Mouse (Mus musculus) liver, embryonic 14.5 days (tissue): Measurements from ENCODE around the gene Zfp119a.

Source experiments
- CTCF ChIP-seq: IDR thresholded peaks from 2 replicates; pipeline ENCODE4 v1.5.1; 2016; ENCODE audit warnings: antibody characterized with exemption, low read depth, control low read depth
- EP300 ChIP-seq: IDR thresholded peaks from 2 replicates; pipeline ENCODE4 v1.6.1; 2016; ENCODE audit warnings: antibody characterized with exemption, low read depth

GRCm38 (mm10) chr17:55884912-55885311 is 6.2 kb upstream of the Zfp119a start:
- peak; percentile 11; the same call in 1 of the 2 replicates for TF ChIP-seq CTCF
- TF ChIP-seq EP300 = no peak
